Mouse (Mus musculus) neural tube, embryonic 15.5 days (tissue): ENCODE measurements around the gene Armh4. TPM values are rescaled to one million over a fixed set of nuclear protein-coding genes. Genes with fewer than 3 reads are reported as not detected.
A peak's percentile ranks its signal among the peaks of the same experiment; 100 is the strongest.

ENCODE experiments used
- ATAC-seq: fragments of 200-750 bp; cut with Nextera tagmentation; 2 replicates; pipeline ENCODE4 v1.8.0; 2017; ENCODE audit warnings: mild to moderate bottlenecking, moderate TSS enrichment, moderate library complexity; ENCODE audit not compliant: low FRiP score
- H3K27ac ChIP-seq: fragments of 300-500 bp; sonication (generic); replicated peaks from 2 replicates; pipeline ENCODE4 v1.5.1; 2015; ENCODE audit warnings: mild to moderate bottlenecking, inconsistent platforms
- H3K27me3 ChIP-seq: fragments of 300-500 bp; sonication (generic); replicated peaks from 2 replicates; pipeline ENCODE4 v1.6.1; 2015; ENCODE audit warnings: inconsistent platforms
- H3K36me3 ChIP-seq: fragments of 300-500 bp; sonication (generic); 2 replicates; pipeline ENCODE4 v1.6.1; 2015; ENCODE audit warnings: inconsistent platforms
- H3K4me1 ChIP-seq: fragments of 300-500 bp; sonication (generic); 2 replicates; pipeline ENCODE4 v1.6.1; 2015; ENCODE audit warnings: inconsistent platforms
- H3K4me2 ChIP-seq: fragments of 300-500 bp; sonication (generic); 2 replicates; pipeline ENCODE4 v1.6.1; 2015; ENCODE audit warnings: inconsistent platforms, mild to moderate bottlenecking, moderate library complexity
- H3K4me3 ChIP-seq: fragments of 300-500 bp; sonication (generic); replicated peaks from 2 replicates; pipeline ENCODE4 v1.5.1; 2015; ENCODE audit warnings: mild to moderate bottlenecking, inconsistent platforms
- H3K9ac ChIP-seq: fragments of 300-500 bp; sonication (generic); replicated peaks from 2 replicates; pipeline ENCODE4 v1.6.1; 2015; ENCODE audit warnings: mild to moderate bottlenecking, inconsistent platforms
- H3K9me3 ChIP-seq: fragments of 300-500 bp; sonication (generic); replicated peaks from 2 replicates; pipeline ENCODE4 v1.6.1; 2016; ENCODE audit warnings: inconsistent platforms
- WGBS: fragments of 180-500 bp; shearing (Covaris S2); methylation state at CpG from one replicate; pipeline ENCODE4 v1.1.7; 2015; ENCODE audit warnings: mixed read lengths; 5-methylcytosine and 5-hydroxymethylcytosine counted together
- polyA plus RNA-seq: library from polyadenylated mRNA; unstranded; fragments of >200 nt; fragmentation: Nextera tagmentation; extraction: Ambion mirVana; gene quantifications from 2 replicates; pipeline ENCODE4 v1.2.1, GENCODE M21; 2015

Gene Armh4
- polyA plus RNA-seq, 1 experiment from 2014 or later, result 25.8 TPM

GRCm38 (mm10) chr14:49723361-49724054, 59.7 kb downstream of the Armh4 start:
- Histone ChIP-seq H3K27me3 (no peaks in the 10 kb centered on the region), H3K4me1 (no peaks in the 10 kb centered on the region), H3K9me3 (no peaks in the 10 kb centered on the region), H3K27ac (no peak overlapping the region), H3K36me3 (no peaks in the 10 kb centered on the region), H3K4me2 (no peak overlapping the region), H3K9ac (no peak overlapping the region), H3K4me3 (no peak overlapping the region)
- peak; percentile 70; the same call in 1 of the 2 replicates for ATAC-seq
- 56% methylated on average over 4 of the region's 4 CpGs for WGBS

- Histone ChIP-seq H3K36me3 (no peaks in the 10 kb centered on the region), H3K9ac (no peak overlapping the region), H3K4me2 (no peak overlapping the region), H3K4me3 (no peak overlapping the region), H3K27ac (no peak overlapping the region), H3K27me3 (no peaks in the 10 kb centered on the region), H3K9me3 (no peaks in the 10 kb centered on the region), H3K4me1 (no peaks in the 10 kb centered on the region)
- no peak for ATAC-seq
- WGBS, result 45% methylated on average over 3 of the region's 3 CpGs
These were observed 60.4 kb downstream of the Armh4 start for GRCm38 (mm10) chr14:49722782-49723181.

- no peak overlapping the region for H3K27ac ChIP-seq
- ATAC-seq, result no peak
- 83% methylated on average over 1 of the region's 1 CpGs for WGBS
These were observed 61.9 kb downstream of the Armh4 start for GRCm38 (mm10) chr14:49721281-49721680.

GRCm38 (mm10) chr14:49719678-49720077, 63.5 kb downstream of the Armh4 start:
- no peak overlapping the region for H3K4me2 ChIP-seq
- no peaks in the 10 kb centered on the region for H3K4me1 ChIP-seq
- no peak overlapping the region for H3K4me3 ChIP-seq
- H3K27me3 ChIP-seq, result no peaks in the 10 kb centered on the region
- no peaks in the 10 kb centered on the region for H3K9me3 ChIP-seq
- H3K27ac ChIP-seq, result no peak overlapping the region
- no peak for ATAC-seq
- no peaks in the 10 kb centered on the region for H3K36me3 ChIP-seq
- H3K9ac ChIP-seq, result no peak overlapping the region

More at GRCm38 (mm10) chr14:49721281-49721680, 61.9 kb downstream of the Armh4 start:
- no peak overlapping the region for H3K4me3 ChIP-seq
- H3K9ac ChIP-seq, result no peak overlapping the region
- no peak overlapping the region for H3K4me2 ChIP-seq
- no peaks in the 10 kb centered on the region for H3K36me3 ChIP-seq
- no peaks in the 10 kb centered on the region for H3K4me1 ChIP-seq
- no peaks in the 10 kb centered on the region for H3K9me3 ChIP-seq
- H3K27me3 ChIP-seq, result no peaks in the 10 kb centered on the region

GRCm38 (mm10) chr14:49711016-49711415, 72.2 kb downstream of the Armh4 start:
- no peaks in the 10 kb centered on the region for H3K9me3 ChIP-seq
- H3K36me3 ChIP-seq, result no peaks in the 10 kb centered on the region
- 57% methylated on average over 3 of the region's 3 CpGs for WGBS
- no peak overlapping the region for H3K27ac ChIP-seq
- no peaks in the 10 kb centered on the region for H3K4me1 ChIP-seq
- no peak for ATAC-seq
- no peak overlapping the region for H3K9ac ChIP-seq
- H3K4me3 ChIP-seq, result no peak overlapping the region
- H3K4me2 ChIP-seq, result no peak overlapping the region
- no peaks in the 10 kb centered on the region for H3K27me3 ChIP-seq

- WGBS, result 78% methylated on average over 3 of the region's 3 CpGs
- no peak for ATAC-seq
- H3K27me3 ChIP-seq, result no peaks in the 10 kb centered on the region
- no peak overlapping the region for H3K4me3 ChIP-seq
- no peak overlapping the region for H3K4me2 ChIP-seq
- H3K9me3 ChIP-seq, result no peaks in the 10 kb centered on the region; the same call in 1 of the 2 replicates
- no peak overlapping the region for H3K27ac ChIP-seq
- H3K9ac ChIP-seq, result no peak overlapping the region
- H3K4me1 ChIP-seq, result no peaks in the 10 kb centered on the region
- no peaks in the 10 kb centered on the region for H3K36me3 ChIP-seq
These were observed 79.6 kb downstream of the Armh4 start for GRCm38 (mm10) chr14:49703432-49704200.

GRCm38 (mm10) chr14:49679511-49680284, 103.5 kb downstream of the Armh4 start:
- Histone ChIP-seq H3K4me1 (0 out of 2 replicates have a peak, but pooled peaks cover 2% of the 10 kb centered on the region), H3K9ac (no peak overlapping the region), H3K4me2 (no peak overlapping the region), H3K4me3 (no peak overlapping the region), H3K9me3 (no peaks in the 10 kb centered on the region), H3K36me3 (no peaks in the 10 kb centered on the region), H3K27ac (no peak overlapping the region), H3K27me3 (no peaks in the 10 kb centered on the region)
- no peak for ATAC-seq
- 66% methylated on average over 5 of the region's 5 CpGs for WGBS

GRCm38 (mm10) chr14:49676580-49676979, 106.6 kb downstream of the Armh4 start:
- Histone ChIP-seq H3K4me3 (no peak overlapping the region), H3K9ac (no peak overlapping the region), H3K9me3 (no peaks in the 10 kb centered on the region), H3K4me1 (0 out of 2 replicates have a peak, but pooled peaks cover 2% of the 10 kb centered on the region), H3K36me3 (no peaks in the 10 kb centered on the region), H3K27me3 (no peaks in the 10 kb centered on the region), H3K4me2 (no peak overlapping the region), H3K27ac (no peak overlapping the region)
- WGBS, result 28% methylated on average over 2 of the region's 2 CpGs
- ATAC-seq, result 0 out of 2 replicates have a peak, but pooled peaks have one; percentile 35

- Histone ChIP-seq H3K4me1 (no peaks in the 10 kb centered on the region), H3K27me3 (no peaks in the 10 kb centered on the region), H3K9ac (no peak overlapping the region), H3K36me3 (no peaks in the 10 kb centered on the region), H3K4me2 (no peak overlapping the region), H3K27ac (no peak overlapping the region), H3K9me3 (no peaks in the 10 kb centered on the region), H3K4me3 (no peak overlapping the region)
- ATAC-seq, result no peak
- WGBS, result 64% methylated on average over 4 of the region's 4 CpGs
These were observed 122.7 kb downstream of the Armh4 start for GRCm38 (mm10) chr14:49660444-49660843.

- no peaks in the 10 kb centered on the region for H3K36me3 ChIP-seq
- H3K9me3 ChIP-seq, result no peaks in the 10 kb centered on the region
- H3K4me2 ChIP-seq, result no peak overlapping the region
- ATAC-seq, result no peak
- no peaks in the 10 kb centered on the region for H3K4me1 ChIP-seq
- no peak overlapping the region for H3K4me3 ChIP-seq
- no peaks in the 10 kb centered on the region for H3K27me3 ChIP-seq
- 68% methylated on average over 1 of the region's 1 CpGs for WGBS
- no peak overlapping the region for H3K27ac ChIP-seq
- no peak overlapping the region for H3K9ac ChIP-seq
These were observed 134.0 kb downstream of the Armh4 start for GRCm38 (mm10) chr14:49649191-49649590.

- no peak for ATAC-seq
- WGBS, result 85% methylated on average over 1 of the region's 1 CpGs
- Histone ChIP-seq H3K27me3 (no peaks in the 10 kb centered on the region), H3K4me3 (no peak overlapping the region), H3K4me1 (no peaks in the 10 kb centered on the region), H3K27ac (no peak overlapping the region), H3K4me2 (no peak overlapping the region), H3K9me3 (no peaks in the 10 kb centered on the region), H3K9ac (no peak overlapping the region), H3K36me3 (no peaks in the 10 kb centered on the region)
These were observed 145.8 kb downstream of the Armh4 start for GRCm38 (mm10) chr14:49637422-49637821.
